ENCODE assay signal across 23 mouse cellular contexts in genomic region chr12:15657748-15658251, GRCm38 (mm10).
DNase-seq lines count a peak whose midpoint lies in the region; ATAC-seq lines count a peak whose summit lies in the region.
"Had no signal": no experiment of that assay in that cellular context is flagged by ENCODE, and none has a peak within 500 bp of the region (broad histone marks: within the 10 kb centered on the region; RNA-seq: fewer than 3 reads in every experiment).

No protein-coding gene starts in this region.

- DNase-seq in 416B (ENCODE audit: low read depth) = peak; percentile 20
- peak; percentile 25 for DNase-seq in CD4-positive helper T cell, adult 2 months (ENCODE audit: low read depth, low spot score)
- no peak for DNase-seq in gastrocnemius, adult 8-10 months (ENCODE audit: low spot score in 2 of 2)
- no peak for DNase-seq in cerebellum, adult 8-10 months
- DNase-seq in layer of hippocampus, adult 11-12 months (ENCODE audit: low spot score) = no peak
- DNase-seq: adrenal gland, adult 2 months; adrenal gland, postnatal 14 days; cerebellum, adult 11 months; cerebellum, adult 2 months; cerebellum, postnatal 10 days; cerebellum, postnatal 36 days; gastrocnemius, adult 2 months; gastrocnemius, postnatal 25 days; heart, postnatal 10 days; heart, postnatal 36 days; kidney, adult 11 months had no signal

- ATAC-seq in granulocyte monocyte progenitor cell, adult 5-6 weeks (replicated peaks; ENCODE audit: poor library complexity, severe bottlenecking) = peak; percentile 66
- peak; percentile 71 for ATAC-seq in megakaryocyte progenitor cell, adult 5-6 weeks (replicated peaks; ENCODE audit: poor library complexity)
- ATAC-seq: forebrain, embryonic 13.5 days; forebrain, embryonic 16.5 days; hindbrain, embryonic 16.5 days; intestine, embryonic 15.5 days; Patski had no signal

Comparison
In these comparisons a context has a peak if more than half of its experiments do, and no peak if none do; other contexts are left out.
1. DNase-seq: peak in 416B (single experiment) and CD4-positive helper T cell, adult 2 months (single experiment); none in gastrocnemius, adult 8-10 months (0 of 2), cerebellum, adult 8-10 months (single experiment) and layer of hippocampus, adult 11-12 months (single experiment).